Mouse (Mus musculus) thymus, adult 2 months (tissue): ENCODE results near the gene Pmis2. TPM values are rescaled to one million over a fixed set of nuclear protein-coding genes. Genes with fewer than 3 reads are reported as not detected.
A peak's percentile ranks its signal among the peaks of the same experiment; 100 is the strongest.

Source experiments
- DNase-seq: peaks from one replicate; pipeline ENCODE4 v3.0.0; 2021
- H3K27ac ChIP-seq: fragments of 200-500 bp; 2 replicates; pipeline ENCODE4 v1.5.1; 2012; ENCODE audit warnings: low read length, control low read depth; ENCODE audit not compliant: control insufficient read depth, insufficient read depth
- H3K27me3 ChIP-seq: fragments of 200-500 bp; 2 replicates; pipeline ENCODE4 v1.6.1; 2012; ENCODE audit warnings: mild to moderate bottlenecking, low read length, moderate library complexity, mixed read lengths; ENCODE audit not compliant: control insufficient read depth, insufficient read depth
- H3K36me3 ChIP-seq: fragments of 200-500 bp; 2 replicates; pipeline ENCODE4 v1.6.1; 2012; ENCODE audit warnings: mild to moderate bottlenecking, low read length, moderate library complexity; ENCODE audit not compliant: control insufficient read depth, insufficient read depth
- H3K4me1 ChIP-seq: fragments of 200-500 bp; replicated peaks from 2 replicates; pipeline ENCODE4 v1.6.1; 2012; ENCODE audit warnings: low read length; ENCODE audit not compliant: control insufficient read depth, insufficient read depth
- H3K4me3 ChIP-seq: fragments of 200-500 bp; 2 replicates; pipeline ENCODE4 v1.5.1; 2012; ENCODE audit warnings: mild to moderate bottlenecking, low read length, control low read depth, moderate library complexity; ENCODE audit not compliant: control insufficient read depth, insufficient read depth
- CTCF ChIP-seq: fragments of 200-500 bp; IDR thresholded peaks from 2 replicates; pipeline ENCODE4 v1.5.1; 2012; ENCODE audit warnings: mild to moderate bottlenecking, control low read depth, low read length, moderate library complexity, borderline replicate concordance; ENCODE audit not compliant: control insufficient read depth, poor library complexity, insufficient read depth; ENCODE audit errors: extremely low read depth
- POLR2A ChIP-seq: fragments of 200-500 bp; IDR thresholded peaks from 2 replicates; pipeline ENCODE4 v1.6.1; 2012; ENCODE audit warnings: mild to moderate bottlenecking, low read length, control low read depth, moderate library complexity; ENCODE audit not compliant: control insufficient read depth, poor library complexity, insufficient read depth; ENCODE audit errors: extremely low read depth
- WGBS: fragments of 180-500 bp; shearing (Covaris S2); methylation state at CpG from one replicate; pipeline ENCODE4 v1.1.7; 2018; 5-methylcytosine and 5-hydroxymethylcytosine counted together
- polyA plus RNA-seq: library from polyadenylated mRNA; depleted of rRNA; stranded (reverse); fragments of >200 nt; gene quantifications from 2 replicates; pipeline ENCODE4 v1.2.3, GENCODE M21; 2012

Gene Pmis2
- polyA plus RNA-seq, 1 experiment: not detected

DNA sequence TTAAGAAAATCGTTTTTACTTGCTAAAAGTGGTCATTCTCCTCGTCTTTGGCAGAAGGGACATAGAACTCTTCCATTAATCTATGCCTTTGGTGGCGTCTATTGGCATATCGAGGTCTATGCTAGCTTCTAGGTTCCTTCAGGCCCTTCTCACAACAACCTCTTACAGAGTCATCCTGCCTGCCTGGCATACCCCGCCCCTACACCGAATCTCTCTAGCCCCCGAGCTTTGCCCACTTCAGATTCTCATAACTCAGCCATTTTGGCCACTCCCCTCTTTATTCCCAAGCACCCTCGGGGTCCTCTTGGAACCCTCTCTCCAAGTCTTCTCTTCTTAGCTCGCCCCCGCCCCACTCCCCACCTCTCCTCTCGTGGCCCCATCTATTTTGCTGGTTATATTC lies 6.1 kb downstream of the Pmis2 start:
- peaks cover 6% of the 10 kb centered on the region for H3K4me1 ChIP-seq
- H3K27me3 ChIP-seq: no peaks in the 10 kb centered on the region
- H3K36me3 ChIP-seq: no peaks in the 10 kb centered on the region
- peak overlapping the region; percentile 73 for H3K4me3 ChIP-seq
- no peak overlapping the region for H3K27ac ChIP-seq
- WGBS: 11% methylated on average over 11 of the region's 11 CpGs
- no peak for DNase-seq
- TF ChIP-seq POLR2A (no peak), CTCF (no peak)

GRCm38 (mm10) chr7:30664529-30665200 lies 6.7 kb downstream of the Pmis2 start, which contains the start of gene Haus5:
Gene Haus5, minus strand, starts transcription at chr7:30664994.
- peak; percentile 88 for DNase-seq
- Histone ChIP-seq H3K4me1 (peaks cover 6% of the 10 kb centered on the region), H3K27me3 (no peaks in the 10 kb centered on the region), H3K4me3 (peak within 1 kb of the TSS; percentile 73), H3K36me3 (no peaks in the 10 kb centered on the region; the same call in 1 of the 2 replicates), H3K27ac (no peak within 1 kb of the TSS)
- TF ChIP-seq POLR2A (0 out of 2 replicates have a peak, but pooled peaks have one; percentile 42), CTCF (0 out of 2 replicates have a peak, but pooled peaks have one; percentile 15)
- under 1% methylated on average over 34 of the region's 34 CpGs for WGBS

DNA sequence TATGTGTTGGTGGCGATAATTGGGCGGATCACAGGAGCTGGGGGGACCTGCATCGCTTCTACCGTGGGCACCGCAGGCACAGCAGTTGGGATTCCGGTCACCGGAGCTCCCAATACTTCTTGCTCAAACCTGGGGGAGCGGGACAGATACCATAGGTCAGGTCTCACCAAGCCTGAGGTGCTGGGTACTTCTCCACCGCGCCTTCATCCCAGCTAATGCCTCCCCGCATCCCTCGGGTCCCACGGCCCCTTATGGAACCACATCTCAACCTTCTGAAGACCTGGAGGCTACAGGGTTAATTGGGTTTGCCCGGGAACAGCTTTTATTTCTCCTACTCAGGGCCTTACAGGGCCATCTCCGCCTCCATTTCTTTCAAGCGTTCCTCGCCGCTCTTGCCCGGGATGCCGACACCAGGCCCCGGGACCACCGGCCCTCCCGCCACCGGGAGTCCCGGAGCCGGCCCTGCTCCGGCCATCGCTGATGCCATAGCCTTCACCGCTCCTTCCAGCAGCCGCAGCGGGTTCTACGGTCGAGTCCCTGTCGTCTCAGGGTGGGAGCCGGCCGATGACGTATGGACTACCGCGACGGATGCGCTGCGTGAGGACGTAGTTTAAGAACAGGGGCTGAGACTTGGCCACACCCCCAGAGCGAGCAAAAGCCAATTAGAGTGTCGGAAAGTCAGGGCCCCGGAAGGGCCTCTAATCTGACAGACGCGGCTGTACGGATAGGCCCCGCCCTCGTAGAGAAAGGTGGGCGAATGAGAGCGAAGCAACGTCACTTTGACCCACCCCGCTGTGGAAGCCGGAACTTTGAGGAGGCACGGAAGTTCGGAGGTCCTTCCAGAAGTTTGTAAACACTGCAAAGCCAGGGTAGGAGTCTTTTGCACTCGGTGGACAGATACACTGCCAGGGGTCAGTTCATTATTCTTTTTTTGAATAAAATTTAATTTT lies 21.5 kb downstream of the Pmis2 start, which contains the start of gene Rbm42:
TSS of gene Rbm42 (minus strand) at position 727 of the 950 bp plus-strand sequence.
- DNase-seq: peak; percentile 99
- WGBS: 2% methylated on average over 59 of the region's 59 CpGs
- H3K4me1 ChIP-seq: peaks cover 5% of the 10 kb centered on the region

GRCm38 (mm10) chr7:30639083-30639482 lies 32.3 kb downstream of the Pmis2 start:
- no peak for TF ChIP-seq CTCF
- TF ChIP-seq POLR2A: no peak
- H3K27ac ChIP-seq: no peak overlapping the region
- H3K4me3 ChIP-seq: no peak overlapping the region
- peaks cover 34% of the 10 kb centered on the region for H3K36me3 ChIP-seq
- DNase-seq: no peak
- H3K4me1 ChIP-seq: no peaks in the 10 kb centered on the region
- H3K27me3 ChIP-seq: peaks cover 7% of the 10 kb centered on the region; the same call in 1 of the 2 replicates
- WGBS: 40% methylated on average over 4 of the region's 4 CpGs

More for the DNA sequence above, 21.5 kb downstream of the Pmis2 start, which contains the start of gene Rbm42:
- H3K4me3 ChIP-seq: peak within 1 kb of the TSS; percentile 64
- no peak within 1 kb of the TSS for H3K27ac ChIP-seq
- H3K36me3 ChIP-seq: peaks cover 36% of the 10 kb centered on the region
- no peaks in the 10 kb centered on the region for H3K27me3 ChIP-seq
- peak; percentile 48; the same call in 1 of the 2 replicates for TF ChIP-seq CTCF
- TF ChIP-seq POLR2A: peak; percentile 68

DNA sequence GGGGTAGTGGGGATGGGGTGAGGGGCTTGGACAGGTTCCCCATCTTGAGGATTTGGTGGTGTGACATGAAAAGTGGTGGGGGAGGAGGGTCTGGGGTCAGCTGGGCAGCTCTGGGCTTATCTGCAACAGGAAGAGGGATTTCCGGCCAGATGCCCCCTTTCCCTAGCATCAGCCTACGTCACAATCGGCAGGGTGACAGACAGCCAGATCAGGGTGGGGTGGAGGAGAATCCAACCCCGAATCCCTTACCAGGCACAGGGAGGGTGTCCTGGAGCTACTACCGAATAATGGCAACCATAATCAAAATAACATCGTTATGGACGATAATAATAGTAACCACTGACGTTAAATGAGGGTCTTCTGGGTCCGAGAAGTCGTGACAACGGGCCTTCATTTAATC lies 35.0 kb downstream of the Pmis2 start:
- no peak for TF ChIP-seq POLR2A
- TF ChIP-seq CTCF: no peak
- Histone ChIP-seq H3K27ac (no peak overlapping the region), H3K4me1 (no peaks in the 10 kb centered on the region), H3K4me3 (no peak overlapping the region), H3K36me3 (peaks cover 8% of the 10 kb centered on the region), H3K27me3 (peaks cover 20% of the 10 kb centered on the region)
- no peak for DNase-seq
- 34% methylated on average over 11 of the region's 11 CpGs for WGBS

GRCm38 (mm10) chr7:30635752-30636151 lies 35.7 kb downstream of the Pmis2 start, which contains the start of gene Etv2:
Gene Etv2, minus strand, starts transcription at chr7:30635852.
- Histone ChIP-seq H3K36me3 (peaks cover 3% of the 10 kb centered on the region), H3K4me1 (no peaks in the 10 kb centered on the region), H3K4me3 (no peak within 1 kb of the TSS), H3K27me3 (peaks cover 20% of the 10 kb centered on the region), H3K27ac (no peak within 1 kb of the TSS)
- TF ChIP-seq POLR2A (no peak), CTCF (no peak)
- WGBS: 10% methylated on average over 5 of the region's 5 CpGs
- DNase-seq: no peak
